Mouse (Mus musculus) kidney, embryonic 14.5 days (tissue): ENCODE results near the gene Serac1. TPM values are rescaled to one million over a fixed set of nuclear protein-coding genes. Genes with fewer than 3 reads are reported as not detected.

Experiments
- ATAC-seq: fragments of 200-750 bp; cut with Nextera tagmentation; 2 replicates; pipeline ENCODE4 v1.8.0; 2017; ENCODE audit warnings: moderate number of reproducible peaks, mild to moderate bottlenecking, moderate TSS enrichment, moderate library complexity; ENCODE audit not compliant: low FRiP score, low TSS enrichment
- H3K27ac ChIP-seq: fragments of 300-500 bp; sonication (generic); 2 replicates; pipeline ENCODE4 v1.5.1; 2014; ENCODE audit warnings: low read depth, mild to moderate bottlenecking, low read length, moderate library complexity, mixed read lengths
- H3K27me3 ChIP-seq: fragments of 300-500 bp; sonication (generic); 2 replicates; pipeline ENCODE4 v1.6.1; 2014; ENCODE audit warnings: mild to moderate bottlenecking, low read length; ENCODE audit not compliant: control insufficient read depth, insufficient read depth
- H3K36me3 ChIP-seq: fragments of 300-500 bp; sonication (generic); 2 replicates; pipeline ENCODE4 v1.6.1; 2014; ENCODE audit warnings: low read length, mixed read lengths; ENCODE audit not compliant: control insufficient read depth, insufficient read depth
- H3K4me1 ChIP-seq: fragments of 300-500 bp; sonication (generic); 2 replicates; pipeline ENCODE4 v1.6.1; 2014; ENCODE audit warnings: low read length, mixed read lengths; ENCODE audit not compliant: control insufficient read depth, insufficient read depth
- H3K4me2 ChIP-seq: fragments of 300-500 bp; sonication (generic); replicated peaks from 2 replicates; pipeline ENCODE4 v1.6.1; 2014; ENCODE audit warnings: low read depth, mild to moderate bottlenecking, low read length
- H3K4me3 ChIP-seq: fragments of 300-500 bp; sonication (generic); 2 replicates; pipeline ENCODE4 v1.5.1; 2014; ENCODE audit warnings: mild to moderate bottlenecking, low read length
- H3K9ac ChIP-seq: fragments of 300-500 bp; sonication (generic); 2 replicates; pipeline ENCODE4 v1.6.1; 2014; ENCODE audit warnings: low read depth, mild to moderate bottlenecking, low read length, moderate library complexity
- H3K9me3 ChIP-seq: fragments of 300-500 bp; sonication (generic); 2 replicates; pipeline ENCODE4 v1.6.1; 2016; ENCODE audit warnings: low read length; ENCODE audit not compliant: control insufficient read depth
- WGBS: fragments of 180-500 bp; shearing (Covaris S2); extraction: QIAGEN DNeasy Blood & Tissue Kit; methylation state at CpG from one replicate; pipeline ENCODE4 v1.1.7; 2014; 5-methylcytosine and 5-hydroxymethylcytosine counted together
- polyA plus RNA-seq: library from polyadenylated mRNA; unstranded; fragments of >200 nt; fragmentation: Nextera tagmentation; extraction: Ambion mirVana; gene quantifications from 2 replicates; pipeline ENCODE4 v1.2.1, GENCODE M21; 2014

The Serac1 gene
- polyA plus RNA-seq, 1 experiment from 2014 or later = 6.6 TPM

DNA sequence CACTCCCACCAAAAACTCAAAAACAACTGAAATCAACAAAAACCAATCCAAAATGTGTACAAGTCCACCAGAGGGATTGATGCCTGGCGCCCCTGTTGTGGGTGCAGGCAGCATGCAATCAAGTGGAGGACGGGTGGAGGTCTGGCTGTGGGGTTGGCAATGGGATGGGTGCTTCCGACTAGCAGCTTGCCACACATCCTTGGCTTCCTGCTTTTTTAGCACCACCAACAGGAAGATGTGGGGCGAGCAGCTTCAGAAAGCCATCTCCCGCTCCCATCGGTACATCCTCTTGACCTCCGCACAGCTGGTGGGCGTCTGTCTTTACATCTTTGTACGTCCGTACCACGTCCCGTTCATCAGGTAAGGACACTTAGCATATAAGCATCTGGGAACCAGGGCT lies 62.3 kb downstream of the Serac1 start:
- Histone ChIP-seq H3K27me3 (no peaks in the 10 kb centered on the region), H3K27ac (no peak overlapping the region), H3K9me3 (no peaks in the 10 kb centered on the region), H3K4me1 (no peaks in the 10 kb centered on the region), H3K4me2 (no peak overlapping the region), H3K4me3 (no peak overlapping the region), H3K36me3 (no peaks in the 10 kb centered on the region), H3K9ac (no peak overlapping the region)
- no peak for ATAC-seq
- whole genome bisulfite sequencing = 73% methylated on average over 12 of the region's 12 CpGs

DNA sequence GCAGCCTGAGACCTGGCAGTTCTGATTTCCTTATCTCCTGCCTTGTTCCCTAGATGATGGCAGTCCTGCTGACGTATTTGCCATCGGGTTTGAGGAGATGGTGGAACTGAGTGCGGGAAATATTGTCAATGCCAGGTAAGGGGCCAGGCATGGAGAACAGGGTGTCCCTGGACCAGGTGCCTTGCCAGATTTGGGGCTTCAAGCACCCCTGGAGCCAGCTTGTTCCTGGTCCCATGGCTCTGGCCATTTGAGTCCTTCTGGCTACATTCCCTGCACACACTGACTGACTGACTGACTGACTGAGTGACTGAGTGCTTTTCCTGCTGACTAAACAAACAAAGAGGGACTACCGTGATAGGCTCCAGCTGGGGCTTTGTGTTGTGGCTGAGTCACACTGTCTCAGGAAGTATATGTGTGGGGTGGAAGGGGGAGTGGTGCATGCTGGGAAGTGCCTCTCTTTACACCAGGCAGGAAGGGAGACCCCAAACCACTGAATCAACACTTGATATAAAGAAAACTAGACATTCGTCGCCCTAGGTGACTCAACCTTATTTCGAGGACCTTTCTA lies 63.2 kb downstream of the Serac1 start:
- H3K9me3 ChIP-seq = no peaks in the 10 kb centered on the region
- ATAC-seq = 0 out of 2 replicates have a peak, but pooled peaks have one; percentile 25
- no peak overlapping the region for H3K9ac ChIP-seq
- whole genome bisulfite sequencing = 69% methylated on average over 7 of the region's 7 CpGs
- no peaks in the 10 kb centered on the region for H3K4me1 ChIP-seq
- no peaks in the 10 kb centered on the region for H3K27me3 ChIP-seq
- no peak overlapping the region for H3K4me3 ChIP-seq
- no peak overlapping the region for H3K4me2 ChIP-seq
- H3K36me3 ChIP-seq = no peaks in the 10 kb centered on the region
- no peak overlapping the region for H3K27ac ChIP-seq

DNA sequence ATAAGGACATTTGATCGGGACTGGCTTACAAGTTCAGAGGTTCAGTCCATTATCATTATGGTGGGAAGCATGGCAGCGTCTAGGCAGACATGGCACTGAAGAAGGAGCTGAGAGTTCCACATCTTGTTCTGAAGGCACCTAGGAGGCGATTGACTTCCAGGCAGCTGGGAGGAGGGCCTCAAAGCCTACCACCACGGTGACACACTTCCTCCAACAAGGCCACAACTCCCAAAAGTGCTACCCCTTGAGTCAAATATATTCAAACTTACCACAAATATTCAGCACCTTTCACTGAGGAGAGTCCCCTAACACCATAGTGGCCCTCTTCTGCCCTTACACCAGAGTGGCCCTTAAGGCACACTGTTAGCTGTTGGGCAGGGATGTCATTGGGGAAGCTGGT lies 64.6 kb downstream of the Serac1 start:
- Histone ChIP-seq H3K9ac (no peak overlapping the region), H3K27ac (no peak overlapping the region), H3K4me2 (no peak overlapping the region), H3K9me3 (no peaks in the 10 kb centered on the region), H3K4me1 (no peaks in the 10 kb centered on the region), H3K27me3 (no peaks in the 10 kb centered on the region), H3K36me3 (no peaks in the 10 kb centered on the region), H3K4me3 (no peak overlapping the region)
- 84% methylated on average over 4 of the region's 4 CpGs for WGBS
- ATAC-seq = no peak

DNA sequence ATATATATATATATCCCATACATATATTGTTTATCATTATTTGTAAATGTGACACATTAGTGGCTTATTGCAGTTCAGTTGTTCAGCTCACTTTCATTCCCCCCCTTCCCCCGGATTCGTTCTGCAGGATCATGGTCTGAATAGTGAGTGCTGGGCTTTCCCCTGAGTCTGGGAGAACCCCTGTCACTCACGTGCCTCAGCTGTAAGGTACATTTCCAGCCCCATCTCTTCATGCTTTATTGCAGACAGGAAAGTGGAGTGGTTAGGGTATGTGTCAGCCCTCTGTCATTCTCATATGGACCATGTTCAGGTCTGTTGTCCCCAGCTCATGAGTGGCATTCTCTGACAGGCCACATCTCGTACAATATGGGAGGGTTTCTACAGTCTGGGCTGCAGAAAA lies 66.5 kb downstream of the Serac1 start:
- Histone ChIP-seq H3K27ac (no peak overlapping the region), H3K4me2 (no peak overlapping the region), H3K4me3 (no peak overlapping the region), H3K9me3 (no peaks in the 10 kb centered on the region), H3K27me3 (no peaks in the 10 kb centered on the region), H3K9ac (no peak overlapping the region), H3K4me1 (no peaks in the 10 kb centered on the region), H3K36me3 (no peaks in the 10 kb centered on the region)
- 79% methylated on average over 4 of the region's 4 CpGs for WGBS
- no peak for ATAC-seq

DNA sequence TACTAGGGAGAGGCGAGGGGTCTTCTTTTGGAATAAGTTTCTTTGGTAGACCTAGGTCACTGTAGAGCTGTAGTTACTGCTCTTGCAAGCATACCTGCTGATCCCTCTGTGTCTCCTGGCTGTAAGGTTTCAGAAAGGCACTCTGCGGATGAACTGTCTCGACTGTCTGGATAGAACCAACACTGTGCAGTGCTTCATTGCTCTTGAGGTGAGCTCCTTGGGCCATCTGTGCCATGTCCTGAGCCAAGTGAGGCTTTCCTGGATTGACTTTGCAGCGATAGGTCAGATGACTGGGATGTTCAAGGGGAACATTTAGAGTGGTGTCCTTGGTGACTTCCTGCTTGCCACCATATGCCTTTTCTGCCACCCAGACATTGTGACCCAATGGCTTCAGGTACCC lies 69.9 kb downstream of the Serac1 start:
- Histone ChIP-seq H3K4me1 (peaks cover 17% of the 10 kb centered on the region), H3K27me3 (no peaks in the 10 kb centered on the region), H3K36me3 (no peaks in the 10 kb centered on the region), H3K27ac (no peak overlapping the region), H3K9ac (no peak overlapping the region), H3K4me3 (no peak overlapping the region), H3K9me3 (no peaks in the 10 kb centered on the region), H3K4me2 (no peak overlapping the region)
- ATAC-seq = no peak
- 93% methylated on average over 4 of the region's 4 CpGs for WGBS

DNA sequence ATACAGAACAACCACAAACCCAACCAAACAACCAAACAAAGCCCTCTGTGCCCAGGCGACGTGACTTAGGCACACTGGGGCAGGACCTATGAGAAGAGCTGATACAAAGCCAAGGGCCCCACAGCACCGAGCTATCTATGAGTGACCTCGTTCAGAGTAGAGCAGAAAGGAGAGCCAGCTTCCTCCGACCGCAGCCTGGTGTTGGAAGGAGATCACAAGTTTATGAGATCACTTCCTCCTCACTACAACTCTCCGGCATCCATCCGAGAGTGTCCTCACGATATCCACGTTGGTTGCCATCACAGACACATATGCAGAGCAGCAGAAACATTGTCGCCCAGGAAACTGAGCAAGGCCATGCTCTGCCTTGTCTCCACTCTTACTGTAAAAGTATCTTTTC lies 71.0 kb downstream of the Serac1 start:
- no peak for ATAC-seq
- Histone ChIP-seq H3K4me1 (peaks cover 17% of the 10 kb centered on the region), H3K4me3 (no peak overlapping the region), H3K9me3 (no peaks in the 10 kb centered on the region), H3K36me3 (no peaks in the 10 kb centered on the region), H3K27ac (no peak overlapping the region), H3K4me2 (no peak overlapping the region), H3K27me3 (no peaks in the 10 kb centered on the region), H3K9ac (no peak overlapping the region)
- WGBS = 90% methylated on average over 11 of the region's 11 CpGs

DNA sequence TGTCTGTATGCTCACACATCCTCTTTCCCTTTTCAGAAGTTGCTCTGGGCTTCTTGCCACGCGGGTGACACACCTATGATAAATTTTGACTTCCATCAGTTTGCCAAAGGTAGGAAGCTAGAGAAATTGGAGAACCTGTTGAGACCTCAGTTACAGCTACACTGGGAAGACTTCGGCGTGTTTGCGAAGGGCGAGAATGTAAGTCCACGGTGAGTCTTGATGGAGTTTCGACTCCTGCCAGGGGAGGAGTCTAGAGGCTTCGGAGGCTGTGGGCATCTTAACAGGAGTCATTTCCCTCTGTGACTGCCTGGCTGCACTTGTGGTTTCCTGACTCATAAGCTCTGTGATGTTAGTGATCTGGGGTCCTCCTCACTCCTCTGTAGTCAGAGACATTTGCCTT lies 71.6 kb downstream of the Serac1 start:
- peaks cover 17% of the 10 kb centered on the region for H3K4me1 ChIP-seq
- H3K27ac ChIP-seq = no peak overlapping the region
- no peaks in the 10 kb centered on the region for H3K27me3 ChIP-seq
- 81% methylated on average over 9 of the region's 9 CpGs for WGBS
- H3K9ac ChIP-seq = no peak overlapping the region
- ATAC-seq = no peak
- H3K9me3 ChIP-seq = no peaks in the 10 kb centered on the region
- no peak overlapping the region for H3K4me2 ChIP-seq
- no peaks in the 10 kb centered on the region for H3K36me3 ChIP-seq
- no peak overlapping the region for H3K4me3 ChIP-seq

DNA sequence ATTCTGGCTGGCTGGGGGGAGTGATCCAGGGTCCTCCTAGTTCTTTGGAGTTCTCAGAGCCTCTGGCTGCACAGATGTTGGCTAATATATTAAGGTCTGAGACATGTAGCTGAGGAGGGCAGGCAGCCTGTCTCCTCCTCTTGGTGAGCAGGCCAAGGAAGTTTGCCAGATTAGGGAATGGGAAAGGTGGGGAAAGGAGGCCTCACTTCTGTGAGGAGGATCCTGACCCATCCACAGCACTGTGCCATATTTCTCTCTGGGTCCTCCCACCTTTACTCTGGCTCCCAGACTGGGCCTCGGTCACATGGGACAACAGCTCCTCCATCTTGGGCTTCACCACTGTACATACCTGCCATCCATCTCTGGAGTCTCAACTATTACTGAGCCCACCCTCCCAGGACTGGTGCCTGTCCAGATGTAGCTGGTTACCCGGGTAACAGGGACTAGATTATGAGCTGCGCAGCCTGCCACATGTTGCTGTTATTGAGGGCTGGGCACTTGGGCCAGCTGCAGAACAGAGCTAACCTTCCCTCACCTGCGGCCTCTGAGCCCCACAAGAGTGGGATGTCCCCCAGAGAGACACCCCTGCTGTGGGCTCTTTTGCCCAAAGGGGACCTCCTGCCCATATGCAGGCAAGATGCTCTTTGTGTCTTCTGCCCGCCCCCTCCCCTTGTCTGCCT lies 72.3 kb downstream of the Serac1 start:
- H3K27me3 ChIP-seq = no peaks in the 10 kb centered on the region
- WGBS = 84% methylated on average over 5 of the region's 5 CpGs
- no peaks in the 10 kb centered on the region for H3K36me3 ChIP-seq
- H3K27ac ChIP-seq = no peak overlapping the region
- H3K9me3 ChIP-seq = no peaks in the 10 kb centered on the region
- H3K4me2 ChIP-seq = no peak overlapping the region
- ATAC-seq = peak; percentile 24; the same call in 1 of the 2 replicates
- no peak overlapping the region for H3K9ac ChIP-seq
- no peak overlapping the region for H3K4me3 ChIP-seq
- peaks cover 17% of the 10 kb centered on the region for H3K4me1 ChIP-seq

DNA sequence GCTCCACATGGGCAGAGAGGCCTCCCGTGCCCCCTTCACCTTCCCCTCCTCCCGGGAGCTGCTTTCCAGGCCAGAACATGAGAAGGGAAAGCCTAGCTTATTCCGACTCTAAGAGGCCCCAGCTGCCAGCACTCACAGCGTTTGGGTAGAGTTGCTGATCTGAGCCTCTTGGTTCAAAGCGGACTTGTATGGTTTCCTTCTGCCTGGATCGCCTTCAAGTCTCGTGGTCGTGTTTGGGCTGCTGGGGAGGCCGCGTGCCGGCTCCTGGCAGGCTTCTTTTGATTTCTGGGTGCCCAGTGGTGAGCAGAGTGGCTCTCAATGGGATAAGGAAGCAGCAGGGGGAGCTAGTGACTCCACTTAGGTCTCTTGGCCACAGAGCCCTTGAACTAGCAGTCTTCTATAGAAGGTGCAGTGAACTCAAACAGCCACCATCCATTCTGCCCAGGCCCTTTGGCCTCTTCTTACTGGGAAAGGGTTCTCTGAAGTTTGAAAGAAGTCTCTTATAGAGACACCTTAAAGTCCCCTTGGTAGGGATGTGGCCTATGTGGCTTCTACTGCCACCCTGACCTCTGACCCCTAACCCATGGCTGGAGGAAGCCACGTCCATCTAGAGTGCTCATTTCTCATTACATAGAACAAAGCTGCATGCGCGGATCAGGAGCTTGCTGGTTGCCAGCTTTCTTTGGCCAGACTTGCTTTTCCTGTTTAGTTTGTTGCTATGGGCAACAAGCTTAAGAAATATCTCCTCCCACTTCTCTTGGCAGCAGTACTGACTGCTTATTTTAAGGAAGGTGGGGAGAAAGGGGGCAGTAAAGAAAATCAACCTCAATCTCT lies 73.7 kb downstream of the Serac1 start:
- WGBS = 32% methylated on average over 14 of the region's 14 CpGs
- Histone ChIP-seq H3K4me3 (no peak overlapping the region), H3K4me1 (peaks cover 17% of the 10 kb centered on the region), H3K36me3 (no peaks in the 10 kb centered on the region), H3K27ac (peak overlapping the region; percentile 84), H3K4me2 (peak overlapping the region; percentile 16; the same call in 1 of the 2 replicates), H3K9ac (no peak overlapping the region), H3K9me3 (no peaks in the 10 kb centered on the region), H3K27me3 (no peaks in the 10 kb centered on the region)
- ATAC-seq = peak; percentile 62
